16 mouse cellular contexts compared by ENCODE assay signal in genomic region chr14:93092806-93093205, GRCm38 (mm10).
"Had no signal": no experiment of that assay in that cellular context is flagged by ENCODE, and none has a peak within 500 bp of the region (broad histone marks: within the 10 kb centered on the region; RNA-seq: fewer than 3 reads in every experiment).

No protein-coding gene starts in this region.

- H3K9ac ChIP-seq: limb, embryonic 12.5 days; liver, embryonic 13.5 days; liver, postnatal 0 days; lung, embryonic 15.5 days; midbrain, embryonic 12.5 days; stomach, embryonic 15.5 days had no signal

- H3K4me2 ChIP-seq: limb, embryonic 12.5 days; liver, embryonic 13.5 days; lung, embryonic 15.5 days; midbrain, embryonic 12.5 days; stomach, embryonic 15.5 days had no signal

- H3K9me3 ChIP-seq: limb, embryonic 12.5 days; liver, embryonic 13.5 days; lung, embryonic 15.5 days; megakaryocyte, embryonic 14.5 days; midbrain, embryonic 12.5 days; stomach, embryonic 15.5 days had no signal

- H3K27ac ChIP-seq: kidney, postnatal 0 days; layer of hippocampus, adult 2 months; limb, embryonic 12.5 days; liver, embryonic 13.5 days; lung, embryonic 15.5 days; macrophage; midbrain, embryonic 12.5 days; stomach, embryonic 15.5 days had no signal

- H3K27me3 ChIP-seq: limb, embryonic 12.5 days; liver, embryonic 13.5 days; lung, embryonic 15.5 days; megakaryocyte, embryonic 14.5 days; midbrain, embryonic 12.5 days; stomach, embryonic 15.5 days had no signal

- DNase-seq: kidney, postnatal 4 days; liver; liver, embryonic 13.5 days; liver, postnatal 0 days; lung, postnatal 14 days; right cerebral cortex, postnatal 14 days; thymus, adult 2 months; thymus, postnatal 25 days had no signal

- H3K36me3 ChIP-seq: limb, embryonic 12.5 days; liver, embryonic 13.5 days; lung, embryonic 15.5 days; midbrain, embryonic 12.5 days; stomach, embryonic 15.5 days had no signal

- H3K4me1 ChIP-seq: limb, embryonic 12.5 days; liver, embryonic 13.5 days; megakaryocyte, embryonic 14.5 days; midbrain, embryonic 12.5 days; stomach, embryonic 15.5 days had no signal

- H3K4me3 ChIP-seq: layer of hippocampus, adult 2 months; limb, embryonic 12.5 days; liver, embryonic 13.5 days; lung, embryonic 15.5 days; megakaryocyte, embryonic 14.5 days; midbrain, embryonic 12.5 days; stomach, embryonic 15.5 days had no signal

- ATAC-seq: liver, postnatal 0 days had no signal
